Comparison of ENCODE assay signal across 14 mouse cellular contexts in genomic region chr2:165564101-165564500, GRCm38 (mm10). TPM values are rescaled to one million over a fixed set of nuclear protein-coding genes. Genes with fewer than 3 reads are reported as not detected.
A peak's percentile ranks its signal among the peaks of the same experiment; 100 is the strongest.
DNase-seq lines count a peak whose midpoint lies in the region; ATAC-seq lines count a peak whose summit lies in the region.
"Had no signal": no experiment of that assay in that cellular context is flagged by ENCODE, and none has a peak within 500 bp of the region (broad histone marks: within the 10 kb centered on the region; RNA-seq: fewer than 3 reads in every experiment).

No protein-coding gene starts in this region.

- no peaks in the 10 kb centered on the region for H3K9me3 ChIP-seq in kidney, embryonic 14.5 days (ENCODE audit: control insufficient read depth, low read length)
- no peaks in the 10 kb centered on the region for H3K9me3 ChIP-seq in neural tube, embryonic 12.5 days
- H3K9me3 ChIP-seq: embryonic facial prominence, embryonic 12.5 days had no signal

- peaks cover 12% of the 10 kb centered on the region for H3K27me3 ChIP-seq in kidney, embryonic 14.5 days (ENCODE audit: control insufficient read depth, insufficient read depth, low read length)
- peaks cover 6% of the 10 kb centered on the region; the same call in 1 of the 2 replicates for H3K27me3 ChIP-seq in neural tube, embryonic 12.5 days (replicated peaks)

- H3K27ac ChIP-seq in kidney, embryonic 14.5 days (ENCODE audit: low read depth, low read length): no peak overlapping the region
- H3K27ac ChIP-seq in neural tube, embryonic 12.5 days: peak overlapping the region; percentile 26; the same call in 1 of the 2 replicates
- H3K27ac ChIP-seq: gastrocnemius, adult 2 months; left cerebral cortex, adult 2 months had no signal

- no peak for ATAC-seq in kidney, embryonic 14.5 days (ENCODE audit: low FRiP score, low TSS enrichment)
- no peak for ATAC-seq in neural tube, embryonic 12.5 days (ENCODE audit: low FRiP score, low read depth)
- no peak for ATAC-seq in inflammation-experienced regulatory T-cells, adult 6 months
- ATAC-seq: liver, postnatal 0 days had no signal

- peak; percentile 57 for DNase-seq in kidney, adult 11 months
- DNase-seq in neural tube, embryonic 10.5 days (ENCODE audit: extremely low spot score, low spot score): no peak
- peak; percentile 45 to 67 for DNase-seq in kidney, postnatal 25 days
- no peak for DNase-seq in spleen, postnatal 4 days (ENCODE audit: low spot score in 2 of 2)
- DNase-seq in adrenal gland, postnatal 25 days: no peak
- DNase-seq: gastrocnemius, adult 2 months; heart, adult 18-20 months; heart, postnatal 4 days; liver, postnatal 0 days had no signal

- no peak overlapping the region for H3K9ac ChIP-seq in kidney, embryonic 14.5 days (ENCODE audit: low read depth, low read length)
- no peak overlapping the region for H3K9ac ChIP-seq in neural tube, embryonic 12.5 days
- H3K9ac ChIP-seq: liver, postnatal 0 days had no signal

- H3K4me1 ChIP-seq in kidney, embryonic 14.5 days (ENCODE audit: control insufficient read depth, insufficient read depth, low read length): 0 out of 2 replicates have a peak, but pooled peaks cover 13% of the 10 kb centered on the region
- peaks cover 21% of the 10 kb centered on the region for H3K4me1 ChIP-seq in neural tube, embryonic 12.5 days

- H3K4me2 ChIP-seq in kidney, embryonic 14.5 days (replicated peaks; ENCODE audit: low read depth, low read length): no peak overlapping the region
- H3K4me2 ChIP-seq in neural tube, embryonic 12.5 days (replicated peaks): peak overlapping the region; percentile 81

- no peaks in the 10 kb centered on the region for H3K36me3 ChIP-seq in kidney, embryonic 14.5 days (ENCODE audit: control insufficient read depth, insufficient read depth, low read length)
- H3K36me3 ChIP-seq in neural tube, embryonic 12.5 days: no peaks in the 10 kb centered on the region
- H3K36me3 ChIP-seq: embryonic facial prominence, embryonic 12.5 days had no signal

- 55% methylated on average over 8 of the region's 8 CpGs for WGBS in kidney, embryonic 14.5 days
- WGBS in neural tube, embryonic 12.5 days: 60% methylated on average over 8 of the region's 8 CpGs

- no peak overlapping the region for H3K4me3 ChIP-seq in kidney, embryonic 14.5 days (ENCODE audit: low read length)
- no peak overlapping the region for H3K4me3 ChIP-seq in neural tube, embryonic 12.5 days

RNA-seq across cellular contexts. Expression of gene Eya2, which starts 30.7 kb away (rescaled TPM):
- polyA plus RNA-seq in kidney, embryonic 14.5 days (2014; fragmentation: Nextera tagmentation; extraction: Ambion mirVana): 7.0 and 10.4 TPM in 2 replicates
- polyA plus RNA-seq in neural tube, embryonic 12.5 days (2016; fragmentation: Nextera tagmentation; extraction: Ambion mirVana): 23.8 and 36.7 TPM in 2 replicates
- total RNA-seq in adrenal gland, postnatal 25 days (2021): 2.2 and 3.8 TPM in 2 replicates
- 10 to 100 TPM in 2 of 3 experiments, 1 to 10 TPM in 1; 4.5 to 17.0 (median 13.2) TPM for polyA plus RNA-seq in inflammation-experienced regulatory T-cells, adult 6 months (2017; shearing (Covaris generic))

Comparison
In these comparisons a context has a peak if more than half of its experiments do, and no peak if none do; other contexts are left out.
1. DNase-seq: peak in kidney, adult 11 months (single experiment) and kidney, postnatal 25 days (2 of 2); none in neural tube, embryonic 10.5 days (single experiment), spleen, postnatal 4 days (0 of 2) and adrenal gland, postnatal 25 days (single experiment).